Mouse (Mus musculus): ENCODE data around the gene Olfr391-ps. TPM values are rescaled to one million over a fixed set of nuclear protein-coding genes. Genes with fewer than 3 reads are reported as not detected.

Gene Olfr391-ps
- polyA plus RNA-seq (2012) = not detected in 2 replicates

DNA sequence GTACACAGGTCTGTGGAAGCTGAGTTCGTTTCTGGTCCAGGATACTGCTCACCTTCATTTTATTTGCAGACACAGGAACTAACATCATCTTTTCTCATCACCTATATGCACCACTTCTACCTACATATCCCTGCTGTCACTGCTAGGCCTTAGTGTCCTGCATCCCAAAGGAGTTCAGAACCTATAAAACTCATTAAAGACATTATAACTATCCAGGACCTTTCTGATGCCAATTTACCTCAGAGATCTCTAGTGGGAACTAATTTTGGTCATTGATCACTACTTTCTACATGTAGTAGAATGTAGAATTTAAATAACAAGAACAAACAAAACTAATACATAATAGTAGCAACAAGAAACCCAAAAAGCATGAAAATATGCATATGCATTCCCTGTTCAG, at the start of gene Olfr391-ps:
TSS of gene Olfr391-ps (minus strand) at position 101 of the 400 bp plus-strand sequence.
- no peak for TF ChIP-seq GATA1 (IDR thresholded peaks at IDR 0.05; ENCODE audit: low read length)

DNA sequence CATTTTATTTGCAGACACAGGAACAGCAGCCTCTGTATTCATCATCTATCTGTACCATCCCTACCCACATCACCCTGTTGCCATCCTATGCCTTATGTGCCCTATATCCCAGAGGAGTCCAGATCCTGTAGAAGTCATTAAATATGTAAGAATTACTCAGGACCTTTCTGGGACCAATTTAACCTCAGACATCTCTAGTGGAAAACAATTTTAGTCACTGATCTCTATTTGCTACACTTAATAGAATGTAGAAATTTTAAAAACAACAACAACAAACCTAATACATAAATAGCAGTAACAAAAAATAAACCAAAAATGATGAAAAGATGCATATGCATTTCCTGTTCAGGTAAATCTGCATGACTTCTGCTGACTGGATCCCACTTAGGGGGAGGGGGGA, 48.5 kb upstream of the Olfr391-ps start, which contains the start of gene Olfr393:
TSS of gene Olfr393 (minus strand) at position 101 of the 400 bp plus-strand sequence.
- TF ChIP-seq GATA1 (IDR thresholded peaks at IDR 0.05; ENCODE audit: low read length) = no peak

DNA sequence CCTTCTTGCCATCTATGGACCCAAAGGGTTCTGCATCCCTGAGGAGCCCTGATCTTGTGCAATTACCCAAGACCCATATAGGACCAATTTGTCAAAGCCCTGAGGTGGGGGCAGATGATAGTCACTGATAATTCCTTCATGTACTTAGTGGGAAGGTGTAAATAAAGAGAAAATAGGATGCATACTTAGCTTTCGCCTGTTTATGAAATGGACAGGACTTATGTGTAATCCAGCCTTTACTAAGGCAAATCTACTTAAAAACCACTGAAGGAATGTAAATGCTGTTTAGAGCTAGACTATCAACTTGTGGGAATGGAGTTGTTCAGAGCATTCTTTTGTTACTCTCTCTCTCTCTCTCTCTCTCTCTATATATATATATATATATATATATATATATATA, 14.1 kb upstream of the Olfr391-ps start, which contains the start of gene Olfr392:
TSS of gene Olfr392 (minus strand) at position 101 of the 400 bp plus-strand sequence.
- no peak for TF ChIP-seq GATA1 (IDR thresholded peaks at IDR 0.05; ENCODE audit: low read length)

DNA sequence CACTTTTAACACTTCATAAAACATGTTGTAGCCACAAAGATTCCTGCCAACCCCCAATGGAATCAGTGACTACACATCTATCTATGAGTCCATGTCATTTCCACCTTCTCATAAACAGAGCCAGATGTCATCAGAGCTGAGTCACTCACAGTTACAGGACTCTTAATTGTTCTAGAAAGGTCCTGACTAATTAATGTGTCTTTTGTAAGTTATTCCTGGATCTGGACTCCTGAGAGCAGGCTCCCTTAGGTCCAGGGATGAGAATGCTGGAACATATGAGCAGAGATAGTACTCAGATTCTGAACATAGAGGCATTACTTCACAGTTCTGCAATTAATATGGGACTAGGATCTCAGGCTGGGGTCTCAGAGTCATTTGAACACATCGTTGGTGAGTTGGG, 20.2 kb downstream of the Olfr391-ps start, which contains the start of gene Olfr390:
TSS of gene Olfr390 (plus strand) at position 301 of the 400 bp plus-strand sequence.
- no peak for TF ChIP-seq GATA1 (IDR thresholded peaks at IDR 0.05; ENCODE audit: low read length)

DNA sequence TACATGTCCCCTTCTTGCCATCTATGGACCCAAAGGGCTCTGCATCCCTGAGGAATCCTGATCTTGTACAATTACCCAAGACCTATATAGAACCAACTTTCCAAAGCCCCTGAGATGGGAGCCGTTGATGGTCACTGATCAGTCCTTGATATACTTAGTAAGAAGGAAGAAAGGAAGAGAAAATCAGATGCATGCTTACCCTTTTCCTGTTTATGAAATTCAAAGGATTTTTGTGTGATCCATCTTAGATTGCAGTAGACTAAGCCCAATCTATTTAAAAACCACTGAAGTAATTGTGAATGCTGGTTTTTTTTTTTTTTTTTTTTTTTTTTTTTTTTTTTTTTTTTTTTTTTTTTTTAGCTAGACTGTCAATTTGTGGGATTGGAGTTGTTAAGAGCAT, 22.2 kb downstream of the Olfr391-ps start, which contains the start of gene Olfr389:
TSS of gene Olfr389 (minus strand) at position 101 of the 400 bp plus-strand sequence.
- TF ChIP-seq GATA1 (IDR thresholded peaks at IDR 0.05; ENCODE audit: low read length) = no peak

DNA sequence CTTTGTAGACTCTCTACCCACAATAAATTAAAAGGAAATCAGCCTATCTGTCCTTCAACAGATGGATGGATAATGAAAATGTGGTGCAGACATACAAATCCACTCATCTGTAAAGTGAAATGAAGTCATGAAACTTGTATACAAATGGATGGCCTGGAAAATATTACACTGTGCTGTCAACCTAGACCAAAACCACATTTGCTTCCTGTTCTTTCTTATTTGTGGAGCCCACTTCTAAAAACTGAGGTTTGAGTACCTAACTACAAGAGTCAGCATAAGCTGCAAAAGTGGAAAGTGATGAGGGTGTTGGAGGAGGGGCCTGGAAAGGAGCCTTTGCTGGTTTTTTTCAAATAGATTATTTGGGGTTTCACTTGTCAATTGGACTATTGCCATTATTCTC, 43.7 kb downstream of the Olfr391-ps start:
- no peak for TF ChIP-seq GATA1 (IDR thresholded peaks at IDR 0.05; ENCODE audit: low read length)

Other genes starting within 250 kb of the Olfr391-ps start
- not detected in 2 replicates for gene Olfr385, start 210.0 kb downstream of the Olfr391-ps start, polyA plus RNA-seq (2012)
- not detected in 2 replicates for gene Olfr384, start 204.5 kb downstream of the Olfr391-ps start, polyA plus RNA-seq (2012)
- not detected in 2 replicates for gene Zfp735, start 114.3 kb downstream of the Olfr391-ps start, polyA plus RNA-seq (2012)
- not detected in 2 replicates for gene Olfr389, start 22.3 kb downstream of the Olfr391-ps start, polyA plus RNA-seq (2012)
- not detected in 2 replicates for gene Olfr390, start 20.1 kb downstream of the Olfr391-ps start, polyA plus RNA-seq (2012)
- gene Olfr392, start 14.0 kb upstream of the Olfr391-ps start, polyA plus RNA-seq (2012) = not detected in 2 replicates
- not detected in 2 replicates for gene Olfr393, start 48.4 kb upstream of the Olfr391-ps start, polyA plus RNA-seq (2012)
- gene Olfr394, start 87.7 kb upstream of the Olfr391-ps start, polyA plus RNA-seq (2012) = not detected in 2 replicates
- not detected in 2 replicates for gene Olfr395, start 106.2 kb upstream of the Olfr391-ps start, polyA plus RNA-seq (2012)
- not detected in 2 replicates for gene Olfr23, start 133.6 kb upstream of the Olfr391-ps start, polyA plus RNA-seq (2012)
- not detected in 2 replicates for gene Olfr397, start 157.8 kb upstream of the Olfr391-ps start, polyA plus RNA-seq (2012)
- gene Olfr398, start 187.4 kb upstream of the Olfr391-ps start, polyA plus RNA-seq (2012) = not detected in 2 replicates

Data from G1E-ER4 (cell line).